In the genomic region with DNA sequence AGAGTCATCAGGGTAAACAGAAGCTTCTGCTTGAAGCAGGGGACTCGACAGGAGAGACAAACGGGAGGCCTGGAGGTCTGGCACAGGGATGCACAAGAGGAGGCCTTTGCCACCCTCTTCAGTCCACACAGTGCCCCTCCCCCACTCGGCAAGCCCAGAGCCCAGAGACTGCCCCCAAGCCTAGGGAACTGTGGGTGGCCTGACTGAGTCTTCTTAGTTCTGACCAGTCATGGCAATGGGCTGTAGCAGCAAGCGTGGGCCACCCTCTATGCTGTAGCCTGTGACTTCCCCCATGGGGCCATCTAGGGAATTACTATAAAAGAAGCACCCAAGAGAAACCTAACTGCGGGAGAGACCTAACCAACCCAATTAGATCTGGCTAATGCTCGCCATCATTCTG, we compare ENCODE assay signal across 8 mouse cellular contexts. TPM values are rescaled to one million over a fixed set of nuclear protein-coding genes. Genes with fewer than 3 reads are reported as not detected.
DNase-seq lines count a peak whose midpoint lies in the region; ATAC-seq and TF ChIP-seq lines count a peak whose summit lies in the region.

No protein-coding gene starts in this region.

- ATAC-seq in embryonic facial prominence, embryonic 14.5 days (ENCODE audit: low read depth) = no peak; the same call in 1 of the 2 replicates
- ATAC-seq in liver, embryonic 12.5 days = no peak
- no peak for ATAC-seq in stomach, embryonic 15.5 days (ENCODE audit: insufficient read depth, low FRiP score, low read depth)
- ATAC-seq in cerebellum, adult (ENCODE audit: insufficient number of reproducible peaks, low FRiP score, low TSS enrichment) = no peak
- ATAC-seq in midbrain, embryonic 16.5 days = no peak

- DNase-seq in heart, embryonic 10.5 days (ENCODE audit: low spot score) = no peak
- DNase-seq in heart, adult 8-10 months (ENCODE audit: low spot score) = no peak
- DNase-seq in embryonic facial prominence, embryonic 14.5 days (ENCODE audit: low spot score) = peak; percentile 55

- TF ChIP-seq CTCF in E14TG2a.4 (conservative IDR thresholded peaks at IDR 0.05; ENCODE audit: low read length) = no peak; the same call in 1 of the 2 replicates

- peaks cover 37% of the 10 kb centered on the region for H3K27me3 ChIP-seq in heart, embryonic 10.5 days (ENCODE audit: insufficient read depth, poor library complexity, severe bottlenecking)
- peaks cover 90% of the 10 kb centered on the region for H3K27me3 ChIP-seq in E14TG2a.4 (ENCODE audit: insufficient read depth, low read length)
- H3K27me3 ChIP-seq in embryonic facial prominence, embryonic 14.5 days (replicated peaks; ENCODE audit: control insufficient read depth, insufficient read depth, low read length) = peaks cover 46% of the 10 kb centered on the region
- peaks cover 76% of the 10 kb centered on the region for H3K27me3 ChIP-seq in liver, embryonic 12.5 days (replicated peaks)
- peaks cover 48% of the 10 kb centered on the region for H3K27me3 ChIP-seq in stomach, embryonic 15.5 days (replicated peaks)
- H3K27me3 ChIP-seq in midbrain, embryonic 16.5 days (ENCODE audit: control insufficient read depth, insufficient read depth, low read depth, low read length) = peaks cover 52% of the 10 kb centered on the region

- H3K9ac ChIP-seq in embryonic facial prominence, embryonic 14.5 days (ENCODE audit: low read depth, low read length) = peak overlapping the region; percentile 66; the same call in 1 of the 2 replicates
- H3K9ac ChIP-seq in liver, embryonic 12.5 days = no peak overlapping the region
- no peak overlapping the region for H3K9ac ChIP-seq in stomach, embryonic 15.5 days
- no peak overlapping the region for H3K9ac ChIP-seq in midbrain, embryonic 16.5 days (ENCODE audit: low read depth, low read length)

- H3K4me3 ChIP-seq in heart, embryonic 10.5 days = peak overlapping the region; percentile 63
- peak overlapping the region; percentile 82; the same call in 1 of the 2 replicates for H3K4me3 ChIP-seq in E14TG2a.4 (replicated peaks; ENCODE audit: low read length)
- peak overlapping the region; percentile 54 for H3K4me3 ChIP-seq in embryonic facial prominence, embryonic 14.5 days (ENCODE audit: low read depth, low read length)
- H3K4me3 ChIP-seq in liver, embryonic 12.5 days = peak overlapping the region; percentile 46; the same call in 1 of the 2 replicates
- peak overlapping the region; percentile 46 for H3K4me3 ChIP-seq in stomach, embryonic 15.5 days (replicated peaks)
- no peak overlapping the region for H3K4me3 ChIP-seq in midbrain, embryonic 16.5 days (ENCODE audit: low read depth, low read length)

- H3K4me1 ChIP-seq in heart, embryonic 10.5 days = peaks cover 65% of the 10 kb centered on the region
- peaks cover 54% of the 10 kb centered on the region for H3K4me1 ChIP-seq in E14TG2a.4 (replicated peaks; ENCODE audit: low read depth, low read length)
- H3K4me1 ChIP-seq in embryonic facial prominence, embryonic 14.5 days (ENCODE audit: control insufficient read depth, insufficient read depth, low read length) = peaks cover 12% of the 10 kb centered on the region
- H3K4me1 ChIP-seq in liver, embryonic 12.5 days = peaks cover 21% of the 10 kb centered on the region
- H3K4me1 ChIP-seq in stomach, embryonic 15.5 days = peaks cover 20% of the 10 kb centered on the region
- peaks cover 18% of the 10 kb centered on the region for H3K4me1 ChIP-seq in midbrain, embryonic 16.5 days (ENCODE audit: control insufficient read depth, insufficient read depth, low read length)

- peaks cover 3% of the 10 kb centered on the region; the same call in 1 of the 2 replicates for H3K36me3 ChIP-seq in heart, embryonic 10.5 days
- no peaks in the 10 kb centered on the region for H3K36me3 ChIP-seq in E14TG2a.4 (ENCODE audit: insufficient read depth, low read length)
- H3K36me3 ChIP-seq in embryonic facial prominence, embryonic 14.5 days (ENCODE audit: control insufficient read depth, insufficient read depth, low read length) = no peaks in the 10 kb centered on the region
- no peaks in the 10 kb centered on the region for H3K36me3 ChIP-seq in liver, embryonic 12.5 days
- no peaks in the 10 kb centered on the region for H3K36me3 ChIP-seq in stomach, embryonic 15.5 days
- H3K36me3 ChIP-seq in midbrain, embryonic 16.5 days (ENCODE audit: control insufficient read depth, insufficient read depth, low read length) = no peaks in the 10 kb centered on the region

- peak overlapping the region; percentile 84 for H3K27ac ChIP-seq in heart, embryonic 10.5 days
- no peak overlapping the region for H3K27ac ChIP-seq in embryonic facial prominence, embryonic 14.5 days (replicated peaks; ENCODE audit: low read depth, low read length)
- no peak overlapping the region for H3K27ac ChIP-seq in liver, embryonic 12.5 days
- H3K27ac ChIP-seq in stomach, embryonic 15.5 days = no peak overlapping the region
- H3K27ac ChIP-seq in midbrain, embryonic 16.5 days (ENCODE audit: low read length) = no peak overlapping the region

- peak overlapping the region; percentile 97 for H3K4me2 ChIP-seq in embryonic facial prominence, embryonic 14.5 days (ENCODE audit: low read depth, low read length)
- peak overlapping the region; percentile 62; the same call in 1 of the 2 replicates for H3K4me2 ChIP-seq in liver, embryonic 12.5 days
- peak overlapping the region; percentile 90 for H3K4me2 ChIP-seq in stomach, embryonic 15.5 days
- no peak overlapping the region for H3K4me2 ChIP-seq in midbrain, embryonic 16.5 days (ENCODE audit: low read length)

- no peaks in the 10 kb centered on the region for H3K9me3 ChIP-seq in heart, embryonic 10.5 days
- H3K9me3 ChIP-seq in E14TG2a.4 (ENCODE audit: low read length) = peaks cover 24% of the 10 kb centered on the region
- no peaks in the 10 kb centered on the region for H3K9me3 ChIP-seq in embryonic facial prominence, embryonic 14.5 days (ENCODE audit: control insufficient read depth, low read length)
- H3K9me3 ChIP-seq in liver, embryonic 12.5 days (replicated peaks) = no peaks in the 10 kb centered on the region
- no peaks in the 10 kb centered on the region for H3K9me3 ChIP-seq in stomach, embryonic 15.5 days
- no peaks in the 10 kb centered on the region for H3K9me3 ChIP-seq in midbrain, embryonic 16.5 days (replicated peaks; ENCODE audit: control insufficient read depth, low read length, poor library complexity, severe bottlenecking)

- 4% methylated on average over 6 of the region's 6 CpGs for WGBS in heart, embryonic 10.5 days
- 8% methylated on average over 6 of the region's 6 CpGs for WGBS in embryonic facial prominence, embryonic 14.5 days
- WGBS in liver, embryonic 12.5 days (ENCODE audit: insufficient replicate concordance) = 7% methylated on average over 6 of the region's 6 CpGs
- WGBS in stomach, embryonic 15.5 days = 12% methylated on average over 6 of the region's 6 CpGs
- 12% methylated on average over 6 of the region's 6 CpGs for WGBS in midbrain, embryonic 16.5 days

RNA-seq across cellular contexts. Expression of gene Col13a1, which starts 1.9 kb away (rescaled TPM):
- 12.3 and 17.7 TPM in 2 replicates for polyA plus RNA-seq in heart, embryonic 10.5 days (2016; fragmentation: Nextera tagmentation; extraction: Ambion mirVana)
- total RNA-seq in heart, adult 8-10 months (2022) = under 1 TPM; 0.49 to 0.72 (median 0.57) TPM
- 7.5 and 8.7 TPM in 2 replicates for polyA plus RNA-seq in embryonic facial prominence, embryonic 14.5 days (2014; fragmentation: Nextera tagmentation; extraction: Ambion mirVana)
- 2.6 and 5.0 TPM in 2 replicates for polyA plus RNA-seq in liver, embryonic 12.5 days (2016; fragmentation: Nextera tagmentation; extraction: Ambion mirVana)
- polyA plus RNA-seq in stomach, embryonic 15.5 days (2015; fragmentation: Nextera tagmentation; extraction: Ambion mirVana) = 6.8 TPM in 2 replicates
- polyA plus RNA-seq in midbrain, embryonic 16.5 days (2015; fragmentation: Nextera tagmentation; extraction: Ambion mirVana) = 1.2 and 1.5 TPM in 2 replicates
